Mouse (Mus musculus) hindbrain, embryonic 12.5 days (tissue): ENCODE results near the gene Celf3. TPM values are rescaled to one million over a fixed set of nuclear protein-coding genes. Genes with fewer than 3 reads are reported as not detected.

Experiments
- ATAC-seq: fragments of 200-750 bp; cut with Nextera tagmentation; 2 replicates; pipeline ENCODE4 v1.8.0; 2017; ENCODE audit warnings: moderate TSS enrichment; ENCODE audit not compliant: low FRiP score
- H3K27ac ChIP-seq: fragments of 300-500 bp; sonication (generic); 2 replicates; pipeline ENCODE4 v1.5.1; 2016; ENCODE audit warnings: mild to moderate bottlenecking
- H3K27me3 ChIP-seq: fragments of 300-500 bp; sonication (generic); 2 replicates; pipeline ENCODE4 v1.6.1; 2016; ENCODE audit warnings: mild to moderate bottlenecking
- H3K36me3 ChIP-seq: fragments of 300-500 bp; sonication (generic); 2 replicates; pipeline ENCODE4 v1.6.1; 2016; ENCODE audit warnings: mild to moderate bottlenecking
- H3K4me1 ChIP-seq: fragments of 300-500 bp; sonication (generic); 2 replicates; pipeline ENCODE4 v1.6.1; 2016
- H3K4me2 ChIP-seq: fragments of 300-500 bp; sonication (generic); replicated peaks from 2 replicates; pipeline ENCODE4 v1.6.1; 2016; ENCODE audit warnings: mild to moderate bottlenecking
- H3K4me3 ChIP-seq: fragments of 300-500 bp; sonication (generic); 2 replicates; pipeline ENCODE4 v1.5.1; 2016; ENCODE audit warnings: mild to moderate bottlenecking
- H3K9ac ChIP-seq: fragments of 300-500 bp; sonication (generic); 2 replicates; pipeline ENCODE4 v1.6.1; 2016; ENCODE audit warnings: mild to moderate bottlenecking, moderate library complexity
- H3K9me3 ChIP-seq: fragments of 300-500 bp; sonication (generic); replicated peaks from 2 replicates; pipeline ENCODE4 v1.6.1; 2016; ENCODE audit warnings: mild to moderate bottlenecking
- WGBS: fragments of 180-500 bp; shearing (Covaris S2); methylation state at CpG from one replicate; pipeline ENCODE4 v1.1.7; 2016; 5-methylcytosine and 5-hydroxymethylcytosine counted together
- polyA plus RNA-seq: library from polyadenylated mRNA; unstranded; fragments of >200 nt; fragmentation: Nextera tagmentation; extraction: Ambion mirVana; gene quantifications from 2 replicates; pipeline ENCODE4 v1.2.1, GENCODE M21; 2016

Gene Celf3
- polyA plus RNA-seq, 1 experiment from 2014 or later, result 196 TPM

DNA sequence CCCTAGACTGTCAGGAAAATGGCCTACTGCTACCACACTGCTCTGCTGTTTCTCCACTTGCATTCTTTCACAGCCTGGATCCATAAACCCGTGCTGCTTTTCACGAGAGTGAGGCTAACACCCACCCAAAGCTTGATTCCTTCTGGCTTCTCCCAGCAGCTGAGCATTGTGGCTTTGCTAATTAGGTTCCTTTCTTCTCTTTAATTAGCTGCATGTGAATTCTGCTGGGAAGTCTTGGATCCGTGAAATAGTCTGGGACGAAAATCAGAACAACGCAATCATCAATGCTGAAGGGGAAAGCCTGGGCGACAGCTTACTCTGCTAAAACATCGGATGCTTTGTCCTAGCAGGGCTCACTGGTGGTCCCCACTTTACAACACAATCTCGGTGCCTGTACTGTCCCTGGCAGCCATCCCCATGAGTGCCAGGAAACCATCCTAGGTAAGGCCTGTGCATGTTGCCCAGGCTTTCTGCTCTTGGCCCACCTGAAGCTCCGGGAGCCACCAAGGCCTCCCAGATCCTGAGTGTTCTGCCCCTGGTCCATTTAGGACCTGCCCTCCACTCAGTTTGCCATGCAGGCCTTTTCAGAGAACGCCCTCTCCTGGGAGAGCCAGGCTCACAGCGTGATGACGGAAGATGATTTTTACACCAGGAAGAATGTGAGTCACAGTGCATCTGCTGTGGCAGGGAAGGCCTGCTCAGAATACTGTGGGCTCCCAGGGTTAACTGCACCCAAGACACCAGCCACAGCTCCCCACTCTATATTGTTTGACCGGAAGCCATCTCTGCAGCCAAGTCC, 12.3 kb upstream of the Celf3 start:
- H3K9ac ChIP-seq, result no peak overlapping the region
- WGBS, result 51% methylated on average over 13 of the region's 13 CpGs

DNA sequence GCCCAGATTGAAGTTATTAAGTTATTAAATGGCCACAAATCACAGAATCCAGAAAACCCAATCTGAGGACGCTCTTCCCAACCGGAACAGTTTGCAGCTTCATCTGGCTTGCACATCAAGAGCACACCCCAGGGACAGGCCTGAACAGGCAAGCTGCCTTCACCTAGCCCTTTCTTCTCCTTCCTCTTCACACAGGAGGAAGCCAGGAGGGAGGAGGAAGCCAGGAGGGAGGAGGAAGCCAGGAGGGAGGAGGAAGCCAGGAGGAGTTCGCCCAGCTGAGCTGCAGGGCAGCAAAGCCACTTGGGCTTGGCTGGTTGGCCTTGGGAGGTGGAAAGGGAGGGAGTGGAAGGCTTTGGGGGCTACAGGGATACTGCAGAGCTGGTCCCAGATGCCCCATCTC, 9.2 kb upstream of the Celf3 start:
- Histone ChIP-seq H3K4me2 (no peak overlapping the region), H3K27ac (no peak overlapping the region), H3K9ac (no peak overlapping the region), H3K4me1 (peaks cover 38% of the 10 kb centered on the region), H3K9me3 (no peaks in the 10 kb centered on the region), H3K27me3 (no peaks in the 10 kb centered on the region), H3K4me3 (no peak overlapping the region), H3K36me3 (no peaks in the 10 kb centered on the region)
- WGBS, result 49% methylated on average over 3 of the region's 3 CpGs
- ATAC-seq, result no peak

More for the DNA sequence above, 12.3 kb upstream of the Celf3 start:
- H3K27ac ChIP-seq, result peak overlapping the region; percentile 86
- no peak overlapping the region for H3K4me3 ChIP-seq
- ATAC-seq, result peak; percentile 53
- no peaks in the 10 kb centered on the region for H3K27me3 ChIP-seq
- H3K4me1 ChIP-seq, result peaks cover 34% of the 10 kb centered on the region
- no peaks in the 10 kb centered on the region for H3K36me3 ChIP-seq
- H3K9me3 ChIP-seq, result no peaks in the 10 kb centered on the region
- H3K4me2 ChIP-seq, result no peak overlapping the region

DNA sequence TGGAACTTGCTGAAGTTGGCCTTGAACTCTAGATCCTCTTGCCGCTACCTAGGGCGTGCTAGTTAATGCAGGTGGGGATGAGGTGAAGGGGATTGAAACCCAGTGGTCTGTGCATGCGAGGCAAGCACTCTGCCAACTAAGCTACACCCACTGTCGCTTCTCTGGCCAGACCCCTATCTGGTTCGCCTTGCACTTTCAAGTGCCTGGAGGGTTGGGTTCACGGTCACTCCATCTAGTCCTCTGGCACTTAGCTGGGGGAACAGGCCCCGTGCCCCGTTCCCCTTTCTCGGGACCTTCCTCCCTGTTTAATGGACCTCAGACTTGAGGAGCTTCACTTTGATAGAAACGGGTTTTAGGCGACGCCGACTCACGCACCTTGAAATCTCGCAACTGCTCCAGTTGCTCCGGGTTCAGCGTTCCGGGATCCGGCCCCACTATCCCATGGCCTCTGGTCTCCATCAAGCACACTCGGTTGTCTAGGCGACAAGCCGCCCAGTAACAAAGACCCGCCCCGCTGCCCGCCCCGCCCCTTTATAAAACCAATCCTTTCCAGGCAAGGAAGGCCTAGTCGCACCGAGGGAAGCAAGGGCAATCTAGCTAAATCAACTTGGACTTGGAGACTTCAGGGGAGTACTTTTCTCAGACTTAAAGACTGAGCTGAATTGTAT, 5.5 kb upstream of the Celf3 start:
- peaks cover 27% of the 10 kb centered on the region for H3K4me1 ChIP-seq
- no peaks in the 10 kb centered on the region for H3K27me3 ChIP-seq
- H3K27ac ChIP-seq, result 0 out of 2 replicates have a peak overlapping the region, but pooled peaks have one; percentile 24
- H3K4me3 ChIP-seq, result peak overlapping the region; percentile 30
- peak overlapping the region; percentile 55 for H3K4me2 ChIP-seq
- H3K9me3 ChIP-seq, result no peaks in the 10 kb centered on the region
- no peaks in the 10 kb centered on the region for H3K36me3 ChIP-seq
- WGBS, result 10% methylated on average over 28 of the region's 28 CpGs
- ATAC-seq, result peak; percentile 59
- no peak overlapping the region for H3K9ac ChIP-seq

DNA sequence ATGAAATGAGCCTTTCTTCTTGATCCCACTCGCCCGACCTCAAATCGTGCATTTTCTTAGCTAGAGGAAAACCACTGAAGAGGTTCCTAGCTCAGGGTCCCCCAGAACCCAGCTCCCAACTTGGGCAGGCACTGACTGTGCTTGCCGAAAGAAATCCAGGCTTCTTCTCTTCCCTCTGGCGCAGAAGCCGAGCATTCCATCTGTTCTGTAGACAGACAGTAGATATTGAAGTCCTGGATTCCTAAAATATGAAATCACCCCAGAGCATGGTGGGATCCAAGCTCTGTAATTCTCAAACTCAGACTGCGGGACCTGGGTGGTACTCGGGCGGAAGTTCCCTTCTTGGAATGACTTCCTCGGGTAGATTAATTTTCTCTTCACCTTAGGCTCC, 5.0 kb upstream of the Celf3 start:
- Histone ChIP-seq H3K36me3 (no peaks in the 10 kb centered on the region), H3K4me3 (no peak overlapping the region), H3K9ac (no peak overlapping the region), H3K4me2 (0 out of 2 replicates have a peak overlapping the region, but pooled peaks have one; percentile 55), H3K4me1 (peaks cover 28% of the 10 kb centered on the region), H3K27ac (no peak overlapping the region), H3K27me3 (no peaks in the 10 kb centered on the region), H3K9me3 (no peaks in the 10 kb centered on the region)
- WGBS, result 54% methylated on average over 10 of the region's 10 CpGs
- no peak for ATAC-seq

DNA sequence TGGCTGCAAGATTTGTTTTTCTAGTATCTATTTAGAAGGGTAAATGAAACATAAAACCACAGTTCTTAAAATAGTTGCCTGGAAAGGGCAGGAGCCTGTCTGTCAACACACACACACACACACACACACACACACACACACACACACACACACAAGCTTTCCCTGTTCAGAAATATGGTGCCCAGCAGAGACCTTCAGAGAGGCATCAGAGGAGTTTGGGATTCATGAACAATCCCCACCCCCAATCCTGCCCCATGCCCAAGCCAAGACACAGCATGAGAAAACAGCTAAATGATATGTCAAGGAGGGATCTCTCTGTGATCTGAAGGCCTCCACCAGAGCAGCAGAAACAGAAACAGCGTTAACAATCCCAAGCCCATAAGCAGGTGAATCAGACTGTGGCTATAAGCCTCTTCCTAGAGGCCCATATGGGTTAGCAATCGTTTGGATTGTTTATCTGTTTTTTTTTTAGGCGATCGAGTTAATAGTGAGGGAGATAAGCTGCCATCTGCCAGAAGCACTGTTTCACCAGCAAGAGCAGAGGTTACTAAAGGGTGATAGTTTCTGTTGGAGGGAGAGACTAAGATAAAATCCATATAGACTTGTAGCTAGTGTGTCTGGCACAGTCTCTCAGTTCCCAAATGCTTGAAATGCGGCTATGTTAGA, 4.4 kb upstream of the Celf3 start:
- Histone ChIP-seq H3K4me3 (no peak overlapping the region), H3K27ac (no peak overlapping the region), H3K27me3 (0 out of 2 replicates have a peak, but pooled peaks cover 1% of the 10 kb centered on the region), H3K4me2 (no peak overlapping the region), H3K9ac (no peak overlapping the region), H3K9me3 (no peaks in the 10 kb centered on the region), H3K4me1 (peaks cover 29% of the 10 kb centered on the region), H3K36me3 (no peaks in the 10 kb centered on the region)
- no peak for ATAC-seq
- WGBS, result 82% methylated on average over 5 of the region's 5 CpGs

DNA sequence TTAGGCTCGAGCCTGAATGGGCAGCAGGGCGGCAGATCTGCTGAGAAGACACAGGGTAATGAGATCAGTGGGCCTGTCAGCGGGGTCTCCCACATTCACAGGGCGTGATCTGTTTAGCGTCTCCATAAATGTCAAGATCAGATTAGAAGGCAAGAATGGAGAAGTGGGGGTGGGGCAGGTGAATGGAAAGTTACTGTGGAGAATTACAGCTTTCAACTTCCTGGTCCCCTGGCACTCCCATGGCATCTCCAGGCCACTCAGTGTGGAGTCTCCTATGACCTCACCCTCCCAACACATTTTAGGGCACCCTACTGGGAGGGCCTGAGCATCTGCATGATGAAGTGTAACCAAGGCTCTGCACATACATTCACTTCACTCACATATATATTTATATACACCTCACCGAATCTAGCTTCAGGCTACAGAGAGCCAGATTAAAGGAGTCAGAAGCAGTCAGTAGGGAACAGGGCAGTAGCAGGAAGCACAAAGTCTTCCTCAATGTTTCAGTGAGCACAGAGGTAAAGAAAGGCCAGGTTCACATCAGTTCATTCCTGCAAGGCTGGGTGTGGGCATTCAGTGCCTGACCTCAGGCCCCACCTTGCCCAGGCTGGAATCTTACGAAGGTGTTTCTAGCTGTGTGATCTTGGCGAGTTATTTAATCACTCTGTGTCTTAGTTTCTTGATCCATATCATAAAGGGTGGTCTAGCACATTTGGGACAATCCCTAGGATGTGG, 1.6 kb upstream of the Celf3 start:
- Histone ChIP-seq H3K9ac (no peak overlapping the region), H3K4me1 (peaks cover 44% of the 10 kb centered on the region), H3K27me3 (peaks cover 11% of the 10 kb centered on the region; the same call in 1 of the 2 replicates), H3K27ac (peak overlapping the region; percentile 93; the same call in 1 of the 2 replicates), H3K4me2 (no peak overlapping the region), H3K9me3 (no peaks in the 10 kb centered on the region), H3K4me3 (no peak overlapping the region), H3K36me3 (peaks cover 10% of the 10 kb centered on the region; the same call in 1 of the 2 replicates)
- no peak for ATAC-seq
- WGBS, result 64% methylated on average over 8 of the region's 8 CpGs

DNA sequence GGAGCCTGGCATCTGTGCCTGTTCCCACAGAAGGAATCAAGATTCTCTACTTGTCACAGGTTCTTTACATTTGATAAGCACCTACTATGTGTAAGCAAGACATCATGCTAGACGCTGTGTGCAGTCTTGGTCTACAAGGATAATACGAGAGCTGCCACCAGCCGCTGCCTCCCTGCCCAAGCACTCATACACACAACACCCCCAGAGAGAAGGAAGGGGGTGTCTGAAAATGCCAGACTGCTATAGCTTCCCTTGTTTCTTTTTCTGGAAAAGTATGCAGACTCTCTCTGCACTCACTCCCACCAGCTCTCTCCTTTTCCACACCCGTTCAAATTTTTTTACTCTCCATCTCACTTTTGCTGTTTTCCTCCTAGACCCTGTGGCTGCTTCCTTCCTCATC, 651 bp upstream of the Celf3 start:
- peaks cover 52% of the 10 kb centered on the region for H3K4me1 ChIP-seq
- H3K36me3 ChIP-seq, result peaks cover 12% of the 10 kb centered on the region; the same call in 1 of the 2 replicates
- peak overlapping the region; percentile 67 for H3K4me3 ChIP-seq
- H3K4me2 ChIP-seq, result peak overlapping the region; percentile 82
- H3K27me3 ChIP-seq, result peaks cover 11% of the 10 kb centered on the region; the same call in 1 of the 2 replicates
- peak overlapping the region; percentile 93 for H3K27ac ChIP-seq
- H3K9ac ChIP-seq, result peak overlapping the region; percentile 57
- no peaks in the 10 kb centered on the region for H3K9me3 ChIP-seq
- 39% methylated on average over 4 of the region's 4 CpGs for WGBS
- ATAC-seq, result peak; percentile 3

DNA sequence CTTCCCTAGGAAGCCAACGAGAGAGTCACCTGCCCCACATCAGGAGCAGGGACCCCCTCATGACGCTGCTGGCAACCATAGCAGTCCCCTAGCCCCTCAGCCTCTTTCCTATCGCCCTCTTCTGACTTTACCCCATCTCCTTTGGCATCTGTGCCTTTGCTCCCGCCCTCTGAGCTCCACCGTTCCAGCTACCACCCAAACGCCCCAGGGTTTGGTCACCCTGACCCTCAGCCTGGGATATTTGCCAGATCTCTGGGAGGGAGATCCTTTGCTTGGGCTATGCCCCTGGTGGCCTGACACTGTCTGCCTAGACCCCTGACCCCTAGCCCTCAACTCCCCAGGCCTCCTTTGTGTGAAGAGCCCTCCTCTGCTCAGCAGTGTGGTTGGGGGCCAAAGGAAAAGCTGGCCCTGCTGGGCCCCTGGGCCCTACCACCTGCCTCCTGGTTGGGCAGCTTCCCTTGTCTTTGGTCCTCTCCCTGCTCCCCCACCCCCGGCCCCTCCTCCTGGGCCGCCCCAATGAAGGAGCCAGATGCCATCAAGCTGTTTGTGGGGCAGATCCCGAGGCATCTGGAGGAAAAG, 585 bp downstream of the Celf3 start:
- Histone ChIP-seq H3K4me2 (peak overlapping the region; percentile 82), H3K27me3 (peaks cover 11% of the 10 kb centered on the region; the same call in 1 of the 2 replicates), H3K4me3 (peak overlapping the region; percentile 67), H3K27ac (peak overlapping the region; percentile 93), H3K4me1 (peaks cover 57% of the 10 kb centered on the region), H3K9ac (peak overlapping the region; percentile 90), H3K36me3 (peaks cover 12% of the 10 kb centered on the region; the same call in 1 of the 2 replicates), H3K9me3 (no peaks in the 10 kb centered on the region)
- ATAC-seq, result peak; percentile 23
- 3% methylated on average over 8 of the region's 9 CpGs for WGBS

DNA sequence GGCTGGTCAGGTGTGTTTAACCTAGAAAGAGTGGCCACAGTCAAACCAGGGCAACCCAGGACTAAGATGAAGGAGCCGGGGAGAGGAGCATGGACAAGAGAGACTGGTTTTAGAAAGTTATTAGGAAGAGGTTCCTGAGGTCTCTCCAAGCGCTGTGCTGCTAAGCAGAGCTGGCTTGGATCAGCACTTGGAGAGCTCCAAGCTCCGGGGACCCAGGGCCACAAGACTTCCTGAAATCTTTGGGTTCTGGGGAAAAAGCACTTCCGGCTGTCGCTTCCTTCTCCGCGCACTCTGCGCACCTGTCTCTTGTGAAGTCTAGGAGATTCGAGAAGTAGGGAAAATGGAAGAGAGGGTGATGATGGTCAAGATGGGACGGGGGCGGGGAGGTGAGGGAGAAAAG, 1.5 kb downstream of the Celf3 start:
- Histone ChIP-seq H3K4me1 (peaks cover 66% of the 10 kb centered on the region), H3K4me2 (peak overlapping the region; percentile 82), H3K9me3 (no peaks in the 10 kb centered on the region), H3K9ac (peak overlapping the region; percentile 90), H3K27me3 (peaks cover 11% of the 10 kb centered on the region; the same call in 1 of the 2 replicates), H3K4me3 (peak overlapping the region; percentile 67), H3K36me3 (peaks cover 12% of the 10 kb centered on the region; the same call in 1 of the 2 replicates), H3K27ac (peak overlapping the region; percentile 93; the same call in 1 of the 2 replicates)
- 12% methylated on average over 11 of the region's 11 CpGs for WGBS
- ATAC-seq, result no peak

DNA sequence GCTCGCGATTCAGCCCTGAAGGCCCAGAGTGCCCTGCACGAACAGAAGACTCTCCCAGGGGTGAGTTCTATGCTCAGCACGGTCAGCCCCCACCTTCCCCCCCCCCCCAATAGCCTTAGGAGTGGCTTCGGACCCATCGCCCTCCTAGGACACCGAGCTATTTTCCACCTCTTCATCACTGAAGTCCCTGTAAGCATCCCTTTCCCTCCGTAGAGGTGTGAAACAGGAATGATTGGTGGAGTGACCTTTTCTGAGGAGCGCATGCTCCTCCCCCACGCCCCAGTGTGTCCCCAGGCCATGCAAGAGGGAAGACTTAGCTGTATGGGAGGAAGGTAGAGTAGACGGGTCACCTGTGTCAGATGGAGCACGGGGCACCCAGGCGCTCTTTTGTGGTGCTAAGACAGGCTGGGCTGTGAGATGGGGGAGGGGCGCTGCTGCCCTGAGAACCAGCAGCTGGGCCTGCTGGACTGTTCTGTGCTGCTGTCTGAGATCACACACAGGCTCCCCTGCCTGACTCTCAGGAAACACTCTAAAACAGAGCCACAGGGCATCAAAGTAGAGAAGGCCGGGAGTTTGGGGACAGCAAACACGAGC, 2.3 kb downstream of the Celf3 start, which contains the start of gene Riiad1:
Gene Riiad1, minus strand, starts transcription at position 51 of the 594 bp plus-strand sequence.
- H3K4me1 ChIP-seq, result peaks cover 74% of the 10 kb centered on the region
- 7% methylated on average over 16 of the region's 16 CpGs for WGBS

DNA sequence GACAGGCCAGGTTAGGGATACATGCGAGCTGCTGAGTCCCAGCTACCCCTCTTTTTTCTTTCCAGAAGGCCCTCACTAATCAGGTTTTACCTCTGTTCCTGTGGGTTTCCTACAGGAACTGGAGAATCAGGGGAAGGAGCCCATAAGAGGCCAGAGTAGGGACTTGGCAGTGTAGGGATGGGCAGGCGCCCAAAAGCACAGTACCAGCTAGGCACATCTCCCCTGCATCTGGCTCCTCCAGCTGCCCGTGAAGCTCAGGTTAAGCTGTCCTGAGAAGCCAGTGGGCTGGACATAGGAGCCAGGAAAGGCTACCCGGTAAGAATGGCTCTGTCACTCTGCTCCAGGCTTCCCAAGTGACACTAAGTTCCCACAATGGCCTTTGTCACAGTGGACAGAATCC, 3.3 kb downstream of the Celf3 start:
- 62% methylated on average over 4 of the region's 4 CpGs for WGBS

More for the DNA sequence above, 2.3 kb downstream of the Celf3 start, which contains the start of gene Riiad1:
- peak within 1 kb of the TSS; percentile 82 for H3K4me2 ChIP-seq
- H3K27me3 ChIP-seq, result peaks cover 11% of the 10 kb centered on the region; the same call in 1 of the 2 replicates
- H3K36me3 ChIP-seq, result peaks cover 20% of the 10 kb centered on the region; the same call in 1 of the 2 replicates
- H3K9me3 ChIP-seq, result no peaks in the 10 kb centered on the region
- H3K9ac ChIP-seq, result peak within 1 kb of the TSS; percentile 90
- ATAC-seq, result no peak
- peak within 1 kb of the TSS; percentile 67 for H3K4me3 ChIP-seq
- H3K27ac ChIP-seq, result peak within 1 kb of the TSS; percentile 93

More for the DNA sequence above, 3.3 kb downstream of the Celf3 start:
- ATAC-seq, result no peak
- no peaks in the 10 kb centered on the region for H3K9me3 ChIP-seq
- peak overlapping the region; percentile 90; the same call in 1 of the 2 replicates for H3K9ac ChIP-seq
- peaks cover 80% of the 10 kb centered on the region for H3K4me1 ChIP-seq
- H3K4me3 ChIP-seq, result no peak overlapping the region
- peaks cover 11% of the 10 kb centered on the region; the same call in 1 of the 2 replicates for H3K27me3 ChIP-seq
- peak overlapping the region; percentile 82 for H3K4me2 ChIP-seq
- peak overlapping the region; percentile 93 for H3K27ac ChIP-seq
- H3K36me3 ChIP-seq, result peaks cover 22% of the 10 kb centered on the region
